Mouse (Mus musculus): ENCODE measurements around the gene Piezo1.

Gene Piezo1

DNA sequence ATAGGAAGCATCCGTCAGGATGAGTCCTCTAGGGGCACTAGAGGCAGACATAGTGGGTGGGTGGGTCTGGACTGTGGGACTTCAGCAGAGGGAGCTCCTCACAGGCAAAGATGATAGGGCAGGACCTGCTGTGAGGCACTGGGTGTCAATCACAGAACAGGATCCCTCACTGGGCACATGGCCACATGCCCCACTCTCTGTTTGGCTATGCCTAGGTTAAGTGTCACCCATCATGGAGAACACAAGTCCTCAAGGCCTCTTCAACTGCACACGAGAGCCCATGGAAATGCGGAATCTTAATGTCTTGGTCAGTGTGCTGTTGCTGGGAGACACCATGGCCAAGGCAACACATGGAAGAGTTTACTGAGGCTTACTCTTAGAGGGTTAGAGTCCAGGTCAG, 23.2 kb downstream of the Piezo1 start:
- TF ChIP-seq CTCF (conservative IDR thresholded peaks at IDR 0.05; ENCODE audit: low read length), result no peak
- no peak for TF ChIP-seq NANOG (IDR thresholded peaks at IDR 0.05; ENCODE audit: borderline replicate concordance, low read length)

DNA sequence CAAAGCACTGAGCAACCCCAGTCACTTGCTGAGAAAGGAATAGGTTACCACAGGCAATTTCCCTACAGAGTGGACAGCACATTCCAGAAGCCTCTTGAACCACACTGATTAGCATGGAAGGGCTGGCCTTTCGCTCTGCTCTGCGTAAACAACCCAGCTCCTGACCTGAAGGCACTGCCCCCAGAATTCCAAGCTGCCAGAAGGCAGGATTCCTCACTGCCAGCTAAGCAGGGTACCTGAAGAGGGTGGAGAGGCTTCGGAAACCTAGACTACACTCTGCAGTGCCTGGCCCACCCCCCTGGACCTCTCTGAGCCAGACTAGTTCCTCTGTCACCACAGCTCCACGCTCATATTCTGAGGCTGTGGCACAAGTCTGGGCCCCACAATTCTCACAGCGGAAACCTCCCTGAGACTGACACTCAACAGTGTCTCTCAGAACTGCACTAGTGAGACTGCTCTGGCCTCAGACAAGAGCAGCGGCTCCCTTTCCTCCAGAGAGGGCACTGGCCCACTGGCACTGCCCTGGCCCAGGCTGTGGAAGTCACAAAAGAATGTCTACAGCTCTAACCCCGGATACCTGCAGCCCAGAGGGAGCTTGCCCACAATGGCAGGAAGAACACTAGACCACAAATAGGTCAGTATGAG, 24.5 kb downstream of the Piezo1 start:
- no peaks in the 10 kb centered on the region for H3K27me3 ChIP-seq (ENCODE audit: insufficient read depth, low read length)
- no peaks in the 10 kb centered on the region for H3K9me3 ChIP-seq (ENCODE audit: low read length)
- peak overlapping the region; percentile 73 for H3K4me3 ChIP-seq (replicated peaks; ENCODE audit: low read length)
- H3K4me1 ChIP-seq (replicated peaks; ENCODE audit: low read depth, low read length), result peaks cover 88% of the 10 kb centered on the region
- H3K36me3 ChIP-seq (ENCODE audit: insufficient read depth, low read length), result peaks cover 57% of the 10 kb centered on the region
- TF ChIP-seq CTCF (conservative IDR thresholded peaks at IDR 0.05; ENCODE audit: low read length), result no peak
- no peak for TF ChIP-seq POU5F1 (IDR thresholded peaks at IDR 0.05; ENCODE audit: borderline replicate concordance, low read length)
- TF ChIP-seq NANOG (IDR thresholded peaks at IDR 0.05; ENCODE audit: borderline replicate concordance, low read length), result no peak

More for the DNA sequence above, 23.2 kb downstream of the Piezo1 start:
- Histone ChIP-seq H3K4me1 (replicated peaks; ENCODE audit: low read depth, low read length) (peaks cover 90% of the 10 kb centered on the region), H3K4me3 (replicated peaks; ENCODE audit: low read length) (no peak overlapping the region), H3K9me3 (ENCODE audit: low read length) (no peaks in the 10 kb centered on the region), H3K27me3 (ENCODE audit: insufficient read depth, low read length) (no peaks in the 10 kb centered on the region), H3K36me3 (ENCODE audit: insufficient read depth, low read length) (peaks cover 65% of the 10 kb centered on the region)

DNA sequence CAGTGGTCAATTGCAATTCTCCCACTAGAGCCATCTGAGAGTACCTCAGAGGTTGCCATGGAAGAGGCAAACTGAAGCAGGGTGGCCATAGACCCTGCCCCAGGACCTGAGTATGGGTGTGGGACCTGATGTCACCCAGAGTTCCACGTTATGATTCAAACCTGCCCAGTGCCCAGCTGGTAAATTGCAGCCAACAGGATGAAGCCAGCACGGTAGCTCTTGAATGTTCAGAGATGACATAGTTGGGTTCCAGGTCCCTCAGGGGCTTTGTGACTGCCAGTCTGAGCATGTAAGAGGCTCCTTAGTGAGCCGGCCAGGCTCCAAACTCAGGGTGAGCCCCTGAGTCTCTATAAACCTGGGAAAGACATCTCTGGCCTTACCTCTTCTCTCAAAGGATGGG, 25.0 kb downstream of the Piezo1 start:
- no peaks in the 10 kb centered on the region for H3K9me3 ChIP-seq (ENCODE audit: low read length)
- no peaks in the 10 kb centered on the region for H3K27me3 ChIP-seq (ENCODE audit: insufficient read depth, low read length)
- no peak for TF ChIP-seq CTCF (conservative IDR thresholded peaks at IDR 0.05; ENCODE audit: low read length)
- TF ChIP-seq NANOG (IDR thresholded peaks at IDR 0.05; ENCODE audit: borderline replicate concordance, low read length), result no peak
- TF ChIP-seq POU5F1 (IDR thresholded peaks at IDR 0.05; ENCODE audit: borderline replicate concordance, low read length), result no peak
- peaks cover 86% of the 10 kb centered on the region for H3K4me1 ChIP-seq (replicated peaks; ENCODE audit: low read depth, low read length)
- peaks cover 52% of the 10 kb centered on the region for H3K36me3 ChIP-seq (ENCODE audit: insufficient read depth, low read length)
- peak overlapping the region; percentile 73 for H3K4me3 ChIP-seq (replicated peaks; ENCODE audit: low read length)

DNA sequence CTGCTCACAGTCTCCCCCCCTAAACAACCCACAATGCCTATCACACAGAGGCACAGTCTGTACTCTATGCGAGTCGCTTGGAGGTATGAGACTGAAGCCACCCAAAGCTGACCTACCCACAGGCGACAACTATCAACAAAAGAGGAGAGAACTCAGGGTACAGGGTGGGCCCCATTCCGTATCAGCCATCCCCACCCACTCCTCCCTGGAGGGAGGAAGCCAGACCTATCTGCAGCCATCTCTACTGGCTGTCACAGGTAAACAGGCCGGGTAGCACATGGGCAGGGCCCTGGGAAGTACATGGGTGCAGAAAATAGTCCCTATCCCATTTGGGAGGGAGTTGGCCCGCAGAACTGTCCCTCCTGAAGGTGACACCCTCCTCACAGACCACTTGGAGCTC, 26.1 kb downstream of the Piezo1 start:
- no peak for TF ChIP-seq CTCF (conservative IDR thresholded peaks at IDR 0.05; ENCODE audit: low read length)
- TF ChIP-seq NANOG (IDR thresholded peaks at IDR 0.05; ENCODE audit: borderline replicate concordance, low read length), result no peak
- TF ChIP-seq POU5F1 (IDR thresholded peaks at IDR 0.05; ENCODE audit: borderline replicate concordance, low read length), result no peak
- H3K4me3 ChIP-seq (replicated peaks; ENCODE audit: low read length), result peak overlapping the region; percentile 73
- no peaks in the 10 kb centered on the region for H3K9me3 ChIP-seq (ENCODE audit: low read length)
- H3K36me3 ChIP-seq (ENCODE audit: insufficient read depth, low read length), result peaks cover 42% of the 10 kb centered on the region
- no peaks in the 10 kb centered on the region for H3K27me3 ChIP-seq (ENCODE audit: insufficient read depth, low read length)
- H3K4me1 ChIP-seq (replicated peaks; ENCODE audit: low read depth, low read length), result peaks cover 86% of the 10 kb centered on the region

DNA sequence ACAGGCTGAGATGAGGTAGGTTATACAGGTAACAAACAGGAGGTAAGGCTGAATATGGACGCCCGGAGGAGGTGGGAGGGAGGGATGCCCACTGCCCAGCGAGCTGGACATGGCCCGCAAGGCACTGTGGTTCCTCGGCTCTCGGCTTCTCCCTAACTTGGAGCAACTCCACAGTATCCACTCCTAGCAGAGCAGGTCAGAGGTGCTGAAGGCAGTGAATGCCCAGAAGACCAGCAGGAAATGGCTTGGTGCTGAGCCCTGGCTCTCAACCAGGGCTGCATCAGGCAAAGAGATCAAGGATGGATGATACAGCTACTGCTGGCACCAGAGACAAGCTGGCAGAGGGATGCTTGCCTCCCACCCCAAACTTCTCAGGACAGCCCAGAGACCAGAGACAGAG, 26.6 kb downstream of the Piezo1 start:
- Histone ChIP-seq H3K4me1 (replicated peaks; ENCODE audit: low read depth, low read length) (peaks cover 88% of the 10 kb centered on the region), H3K4me3 (replicated peaks; ENCODE audit: low read length) (peak overlapping the region; percentile 73), H3K9me3 (ENCODE audit: low read length) (no peaks in the 10 kb centered on the region), H3K36me3 (ENCODE audit: insufficient read depth, low read length) (peaks cover 40% of the 10 kb centered on the region), H3K27me3 (ENCODE audit: insufficient read depth, low read length) (no peaks in the 10 kb centered on the region)
- TF ChIP-seq POU5F1 (IDR thresholded peaks at IDR 0.05; ENCODE audit: borderline replicate concordance, low read length), result no peak
- no peak for TF ChIP-seq CTCF (conservative IDR thresholded peaks at IDR 0.05; ENCODE audit: low read length)
- TF ChIP-seq NANOG (IDR thresholded peaks at IDR 0.05; ENCODE audit: borderline replicate concordance, low read length), result no peak

DNA sequence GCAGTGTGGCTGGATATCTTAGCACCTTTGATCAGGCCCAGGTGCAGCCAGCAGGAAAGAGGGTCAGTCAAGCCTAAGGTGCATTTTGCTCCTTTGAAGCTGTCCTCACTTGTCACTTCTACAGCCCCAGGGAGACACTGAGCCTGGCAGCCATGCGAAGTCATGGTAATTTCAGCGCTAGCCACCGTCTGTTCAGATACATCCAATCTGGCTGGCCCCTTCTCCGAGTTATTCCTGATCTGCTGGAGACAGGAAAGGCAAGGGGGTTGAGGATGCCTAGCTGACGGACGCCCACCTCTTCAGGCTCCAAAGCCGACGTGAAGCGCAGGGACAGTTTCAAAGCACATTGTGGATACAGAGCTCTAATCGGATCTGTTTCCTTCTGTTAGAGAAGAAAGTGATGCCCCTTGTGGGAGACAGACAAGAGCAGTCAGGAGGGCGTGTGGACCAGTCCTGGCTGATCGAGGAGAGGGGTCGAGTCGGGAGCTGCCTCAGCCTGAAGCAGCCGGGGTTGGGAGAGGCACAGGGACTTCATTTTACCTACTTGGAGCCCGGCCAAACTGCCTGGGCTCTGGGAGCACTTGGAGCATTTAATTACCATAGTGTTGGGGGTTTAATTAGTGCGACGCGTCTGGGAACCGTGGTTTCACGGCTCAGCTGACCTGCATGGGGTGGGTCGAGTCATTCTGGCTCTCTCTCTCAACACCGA, 27.3 kb downstream of the Piezo1 start:
- Histone ChIP-seq H3K4me1 (replicated peaks; ENCODE audit: low read depth, low read length) (peaks cover 88% of the 10 kb centered on the region), H3K36me3 (ENCODE audit: insufficient read depth, low read length) (peaks cover 35% of the 10 kb centered on the region), H3K27me3 (ENCODE audit: insufficient read depth, low read length) (no peaks in the 10 kb centered on the region), H3K9me3 (ENCODE audit: low read length) (no peaks in the 10 kb centered on the region), H3K4me3 (replicated peaks; ENCODE audit: low read length) (peak overlapping the region; percentile 73)
- TF ChIP-seq CTCF (conservative IDR thresholded peaks at IDR 0.05; ENCODE audit: low read length), result no peak
- TF ChIP-seq POU5F1 (IDR thresholded peaks at IDR 0.05; ENCODE audit: borderline replicate concordance, low read length), result no peak
- TF ChIP-seq NANOG (IDR thresholded peaks at IDR 0.05; ENCODE audit: borderline replicate concordance, low read length), result no peak

DNA sequence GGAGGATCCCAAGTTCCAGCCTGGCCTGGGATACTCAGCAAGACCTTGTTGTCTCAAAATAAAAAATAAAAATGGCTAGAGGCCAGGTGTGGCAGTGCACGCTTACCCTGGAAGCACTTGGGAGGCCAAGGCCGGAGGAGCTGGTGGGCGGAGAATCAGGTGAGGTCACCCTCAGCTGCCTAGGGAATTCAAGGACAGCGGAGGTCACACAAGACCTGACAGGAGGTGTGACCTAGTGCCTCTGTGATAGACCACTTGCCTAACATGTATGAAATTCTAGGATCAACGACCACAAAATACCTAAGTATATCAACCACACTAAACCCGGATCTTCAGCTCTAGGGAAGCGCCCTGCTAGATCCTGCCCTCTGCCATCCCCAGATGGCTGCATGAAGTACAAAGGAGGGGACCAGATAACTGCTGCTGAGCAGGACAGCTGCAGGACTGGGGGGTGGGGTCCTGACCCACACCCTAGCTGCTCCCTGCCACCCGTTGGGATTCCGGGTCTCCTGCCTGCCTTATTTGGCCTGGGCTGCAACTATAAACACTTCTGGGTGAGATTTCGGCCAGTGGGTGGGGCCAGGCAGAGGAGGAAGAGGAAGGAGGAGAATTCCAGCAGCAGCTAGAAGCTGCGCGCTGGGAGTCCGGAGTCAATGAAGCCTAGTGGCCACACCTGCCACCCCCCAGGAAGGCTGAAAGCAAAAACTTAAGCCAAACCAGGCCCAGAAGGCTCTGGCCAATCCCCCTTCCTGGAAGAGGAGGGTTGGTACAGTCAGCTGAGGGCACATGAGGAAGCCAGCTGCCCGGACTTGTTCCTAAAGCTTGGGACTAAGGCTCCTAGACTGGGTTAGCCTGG, 28.1 kb downstream of the Piezo1 start:
- 0 out of 2 replicates have a peak, but pooled peaks have one; percentile 8 for TF ChIP-seq NANOG (IDR thresholded peaks at IDR 0.05; ENCODE audit: borderline replicate concordance, low read length)
- no peak for TF ChIP-seq CTCF (conservative IDR thresholded peaks at IDR 0.05; ENCODE audit: low read length)
- peaks cover 38% of the 10 kb centered on the region for H3K36me3 ChIP-seq (ENCODE audit: insufficient read depth, low read length)
- peak overlapping the region; percentile 73 for H3K4me3 ChIP-seq (replicated peaks; ENCODE audit: low read length)

DNA sequence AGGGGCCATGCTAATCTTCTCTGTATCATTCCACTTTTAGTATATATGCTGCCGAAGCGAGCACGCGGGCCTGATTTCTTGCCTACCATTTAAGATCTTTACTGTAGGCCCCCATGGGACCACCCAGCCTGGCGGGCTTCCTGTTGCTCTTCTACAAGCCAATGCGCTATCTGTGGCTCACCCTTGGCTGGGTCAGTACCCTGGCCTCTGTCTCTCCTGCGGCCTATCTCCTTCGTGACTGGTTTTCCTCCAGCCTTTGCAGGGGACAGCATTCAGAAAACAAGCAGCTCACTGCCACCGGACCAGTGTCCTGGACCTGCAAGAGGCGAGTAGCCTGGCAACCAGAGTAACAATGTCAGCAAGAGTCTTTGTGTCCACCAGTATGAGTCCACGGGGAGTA, 30.5 kb downstream of the Piezo1 start:
- Histone ChIP-seq H3K9me3 (ENCODE audit: low read length) (no peaks in the 10 kb centered on the region), H3K27me3 (ENCODE audit: insufficient read depth, low read length) (no peaks in the 10 kb centered on the region)
- TF ChIP-seq NANOG (IDR thresholded peaks at IDR 0.05; ENCODE audit: borderline replicate concordance, low read length) (no peak), CTCF (conservative IDR thresholded peaks at IDR 0.05; ENCODE audit: low read length) (no peak), POU5F1 (IDR thresholded peaks at IDR 0.05; ENCODE audit: borderline replicate concordance, low read length) (no peak)

More for the DNA sequence above, 28.1 kb downstream of the Piezo1 start:
- H3K4me1 ChIP-seq (replicated peaks; ENCODE audit: low read depth, low read length), result peaks cover 92% of the 10 kb centered on the region
- H3K27me3 ChIP-seq (ENCODE audit: insufficient read depth, low read length), result no peaks in the 10 kb centered on the region
- no peaks in the 10 kb centered on the region for H3K9me3 ChIP-seq (ENCODE audit: low read length)

More for the DNA sequence above, 30.5 kb downstream of the Piezo1 start:
- Histone ChIP-seq H3K36me3 (ENCODE audit: insufficient read depth, low read length) (peaks cover 34% of the 10 kb centered on the region), H3K4me1 (replicated peaks; ENCODE audit: low read depth, low read length) (peaks cover 92% of the 10 kb centered on the region), H3K4me3 (replicated peaks; ENCODE audit: low read length) (peak overlapping the region; percentile 59)

Measured in E14TG2a.4 (cell line).